In the genomic region with DNA sequence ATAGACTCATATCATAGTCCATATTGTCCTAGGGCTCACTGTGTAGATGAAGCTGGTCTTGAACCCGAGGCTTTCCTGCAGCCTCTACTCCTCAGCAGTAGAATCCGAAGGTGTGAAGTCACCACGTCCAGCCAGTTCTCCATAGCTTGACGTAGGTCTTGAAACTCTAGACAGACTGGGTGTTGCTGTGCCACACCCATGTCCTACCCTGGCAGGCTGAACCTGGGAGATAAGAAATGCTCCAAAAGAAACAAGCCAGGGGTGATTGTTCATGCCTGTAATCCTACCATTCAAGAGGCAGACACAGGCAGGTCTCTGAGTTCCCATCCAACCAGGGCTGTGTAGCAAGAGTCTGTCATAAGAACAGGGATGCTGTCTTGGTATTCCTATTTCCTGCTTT, we compare ENCODE assay signal across 16 mouse cellular contexts. TPM values are rescaled to one million over a fixed set of nuclear protein-coding genes. Genes with fewer than 3 reads are reported as not detected.
A peak's percentile ranks its signal among the peaks of the same experiment; 100 is the strongest.
DNase-seq lines count a peak whose midpoint lies in the region; ATAC-seq and TF ChIP-seq lines count a peak whose summit lies in the region.
"Had no signal": no experiment of that assay in that cellular context is flagged by ENCODE, and none has a peak within 500 bp of the region (broad histone marks: within the 10 kb centered on the region; RNA-seq: fewer than 3 reads in every experiment).

No protein-coding gene starts in this region.

- H3K4me1 ChIP-seq in hindbrain, embryonic 13.5 days (replicated peaks), result no peaks in the 10 kb centered on the region
- no peaks in the 10 kb centered on the region for H3K4me1 ChIP-seq in hindbrain, embryonic 11.5 days (replicated peaks; ENCODE audit: control insufficient read depth, insufficient read depth, low read length)
- peaks cover 30% of the 10 kb centered on the region for H3K4me1 ChIP-seq in liver, embryonic 12.5 days
- no peaks in the 10 kb centered on the region for H3K4me1 ChIP-seq in stomach, postnatal 0 days (replicated peaks; ENCODE audit: control insufficient read depth, insufficient read depth)
- H3K4me1 ChIP-seq: midbrain, embryonic 13.5 days had no signal

- H3K4me3 ChIP-seq in hindbrain, embryonic 13.5 days, result no peak overlapping the region
- no peak overlapping the region for H3K4me3 ChIP-seq in hindbrain, embryonic 11.5 days (ENCODE audit: low read depth, low read length)
- H3K4me3 ChIP-seq in liver, embryonic 12.5 days, result no peak overlapping the region
- H3K4me3 ChIP-seq in stomach, postnatal 0 days (ENCODE audit: low read depth, low read length), result no peak overlapping the region
- H3K4me3 ChIP-seq: heart, adult 2 months; midbrain, embryonic 13.5 days had no signal

- no peak overlapping the region for H3K27ac ChIP-seq in hindbrain, embryonic 13.5 days
- no peak overlapping the region for H3K27ac ChIP-seq in hindbrain, embryonic 11.5 days (ENCODE audit: low read depth, low read length)
- H3K27ac ChIP-seq in liver, embryonic 12.5 days, result peak overlapping the region; percentile 67
- no peak overlapping the region for H3K27ac ChIP-seq in stomach, postnatal 0 days (replicated peaks)
- H3K27ac ChIP-seq: heart, adult 2 months; midbrain, embryonic 13.5 days had no signal

- 98% methylated on average over 4 of the region's 4 CpGs for WGBS in hindbrain, embryonic 13.5 days
- 92% methylated on average over 4 of the region's 4 CpGs for WGBS in hindbrain, embryonic 11.5 days
- WGBS in liver, embryonic 12.5 days (ENCODE audit: insufficient replicate concordance), result 28% methylated on average over 4 of the region's 4 CpGs
- WGBS in stomach, postnatal 0 days, result 70% methylated on average over 4 of the region's 4 CpGs

- no peaks in the 10 kb centered on the region for H3K9me3 ChIP-seq in hindbrain, embryonic 13.5 days
- no peaks in the 10 kb centered on the region for H3K9me3 ChIP-seq in hindbrain, embryonic 11.5 days (ENCODE audit: control insufficient read depth, low read length)
- H3K9me3 ChIP-seq in liver, embryonic 12.5 days (replicated peaks), result no peaks in the 10 kb centered on the region
- H3K9me3 ChIP-seq in stomach, postnatal 0 days (ENCODE audit: control insufficient read depth, low read length), result no peaks in the 10 kb centered on the region
- H3K9me3 ChIP-seq: midbrain, embryonic 13.5 days had no signal

- no peak for TF ChIP-seq CTCF in stomach, postnatal 0 days (IDR thresholded peaks at IDR 0.05; ENCODE audit: low read depth)

- no peak overlapping the region for H3K4me2 ChIP-seq in hindbrain, embryonic 13.5 days
- H3K4me2 ChIP-seq in hindbrain, embryonic 11.5 days (replicated peaks; ENCODE audit: low read depth, low read length), result no peak overlapping the region
- H3K4me2 ChIP-seq in liver, embryonic 12.5 days, result peak overlapping the region; percentile 32
- no peak overlapping the region for H3K4me2 ChIP-seq in stomach, postnatal 0 days (replicated peaks; ENCODE audit: low read depth)
- H3K4me2 ChIP-seq: midbrain, embryonic 13.5 days had no signal

- 0 out of 2 replicates have a peak, but pooled peaks have one; percentile 21 for ATAC-seq in hindbrain, embryonic 13.5 days (ENCODE audit: low FRiP score)
- no peak for ATAC-seq in hindbrain, embryonic 11.5 days (ENCODE audit: low FRiP score)
- peak; percentile 99 for ATAC-seq in erythroblast, adult 5-6 weeks (replicated peaks; ENCODE audit: low FRiP score, poor library complexity, severe bottlenecking)
- ATAC-seq in liver, embryonic 12.5 days, result peak; percentile 100
- ATAC-seq in stomach, postnatal 0 days (ENCODE audit: low FRiP score, low TSS enrichment), result peak; percentile 83
- ATAC-seq: midbrain, embryonic 13.5 days had no signal

- no peak for TF ChIP-seq EP300 in stomach, postnatal 0 days (optimal IDR thresholded peaks at IDR 0.05)

- no peak for DNase-seq in hindbrain, embryonic 11.5 days (ENCODE audit: low spot score)
- DNase-seq in stomach, postnatal 0 days (ENCODE audit: low spot score), result peak; percentile 32
- no peak for DNase-seq in lung, postnatal 36 days
- no peak for DNase-seq in urinary bladder, postnatal 4 days (ENCODE audit: low spot score in 2 of 2)
- DNase-seq: B cell, adult 2 months; cerebellum, adult 8-10 months; heart, adult 2 months; kidney, adult 11 months; kidney, postnatal 4 days; lung, postnatal 14 days; right cerebral cortex, postnatal 14 days; thymus, postnatal 25 days had no signal

- H3K27me3 ChIP-seq in hindbrain, embryonic 13.5 days, result no peaks in the 10 kb centered on the region
- no peaks in the 10 kb centered on the region for H3K27me3 ChIP-seq in hindbrain, embryonic 11.5 days (ENCODE audit: control insufficient read depth, insufficient read depth, low read length)
- no peaks in the 10 kb centered on the region for H3K27me3 ChIP-seq in liver, embryonic 12.5 days (replicated peaks)
- no peaks in the 10 kb centered on the region for H3K27me3 ChIP-seq in stomach, postnatal 0 days (ENCODE audit: control insufficient read depth, insufficient read depth, low read length)
- H3K27me3 ChIP-seq: midbrain, embryonic 13.5 days had no signal

- H3K36me3 ChIP-seq in hindbrain, embryonic 13.5 days, result peaks cover 70% of the 10 kb centered on the region
- no peaks in the 10 kb centered on the region for H3K36me3 ChIP-seq in hindbrain, embryonic 11.5 days (ENCODE audit: control insufficient read depth, insufficient read depth, low read length)
- peaks cover 16% of the 10 kb centered on the region for H3K36me3 ChIP-seq in liver, embryonic 12.5 days
- peaks cover 4% of the 10 kb centered on the region; the same call in 1 of the 2 replicates for H3K36me3 ChIP-seq in stomach, postnatal 0 days (ENCODE audit: control insufficient read depth, insufficient read depth, low read length)

- H3K9ac ChIP-seq in hindbrain, embryonic 13.5 days, result no peak overlapping the region
- no peak overlapping the region for H3K9ac ChIP-seq in hindbrain, embryonic 11.5 days (ENCODE audit: low read depth, low read length)
- no peak overlapping the region for H3K9ac ChIP-seq in liver, embryonic 12.5 days
- no peak overlapping the region for H3K9ac ChIP-seq in stomach, postnatal 0 days (ENCODE audit: low read length)
- H3K9ac ChIP-seq: midbrain, embryonic 13.5 days had no signal

RNA-seq across cellular contexts. Expression of gene Grsf1, which starts 48.4 kb away (rescaled TPM):
- polyA plus RNA-seq in hindbrain, embryonic 13.5 days (2015; fragmentation: Nextera tagmentation; extraction: Ambion mirVana), result 68.2 and 70.9 TPM in 2 replicates
- polyA plus RNA-seq in hindbrain, embryonic 11.5 days (2014; fragmentation: Nextera tagmentation; extraction: Ambion mirVana), result 96.5 and 111 TPM in 2 replicates
- 15.9 and 26.3 TPM in 2 replicates for total RNA-seq in erythroblast, adult 5-6 weeks (2015; ENCODE audit: low replicate concordance)
- total RNA-seq in erythroblast, adult 5-6 weeks (2017; ENCODE audit: low replicate concordance), result 17.6 and 31.3 TPM in 2 replicates
- polyA plus RNA-seq in liver, embryonic 12.5 days (2016; fragmentation: Nextera tagmentation; extraction: Ambion mirVana), result 47.0 and 48.6 TPM in 2 replicates
- polyA plus RNA-seq in stomach, postnatal 0 days (2015; fragmentation: Nextera tagmentation; extraction: Ambion mirVana), result 32.8 and 35.1 TPM in 2 replicates
